Mouse (Mus musculus) CH12.LX (cell line): Measurements from ENCODE around the gene Sesn1.

Source experiments
- CTCF ChIP-seq, 2 experiments: IDR thresholded peaks in 1 of 2; conservative IDR thresholded peaks in 1 of 2; 2 replicates each; pipeline ENCODE4 v1.5.1; 2011 to 2012; ENCODE audit warnings: low read depth in 2 of 2, low read length in 2 of 2, improper control_type of control experiment in 1 of 2, inconsistent platforms in 1 of 2, mild to moderate bottlenecking in 1 of 2, moderate library complexity in 1 of 2
- EP300 ChIP-seq: IDR thresholded peaks from 2 replicates; pipeline ENCODE4 v1.6.1; 2011; ENCODE audit warnings: low read length, improper control_type of control experiment
- HCFC1 ChIP-seq: IDR thresholded peaks from 2 replicates; pipeline ENCODE4 v1.6.1; 2012; ENCODE audit warnings: low read depth, mild to moderate bottlenecking, inconsistent platforms, low read length, improper control_type of control experiment
- MAFK ChIP-seq: IDR thresholded peaks from 2 replicates; pipeline ENCODE4 v1.6.1; 2011; ENCODE audit warnings: low read length, improper control_type of control experiment; ENCODE audit not compliant: insufficient replicate concordance
- MAX ChIP-seq: IDR thresholded peaks from 2 replicates; pipeline ENCODE4 v1.6.1; 2011; ENCODE audit warnings: low read length, improper control_type of control experiment
- MEF2A ChIP-seq: IDR thresholded peaks from 2 replicates; pipeline ENCODE4 v1.6.1; 2014; ENCODE audit warnings: low read depth, mild to moderate bottlenecking, inconsistent platforms, low read length, improper control_type of control experiment, borderline replicate concordance
- MXI1 ChIP-seq: IDR thresholded peaks from 2 replicates; pipeline ENCODE4 v1.6.1; 2011; ENCODE audit warnings: mild to moderate bottlenecking, low read depth, low read length, improper control_type of control experiment
- POLR2A ChIP-seq: IDR thresholded peaks from 2 replicates; pipeline ENCODE4 v1.6.1; 2011; ENCODE audit warnings: low read depth, mild to moderate bottlenecking, improper control_type of control experiment, low read length
- USF1 ChIP-seq: IDR thresholded peaks from 2 replicates; pipeline ENCODE4 v1.6.1; 2014; ENCODE audit warnings: low read depth, mild to moderate bottlenecking, inconsistent platforms, low read length, improper control_type of control experiment

GRCm38 (mm10) chr10:41792375-41792774, 17.4 kb upstream of the Sesn1 start:
- no peak for TF ChIP-seq EP300
- no peak for TF ChIP-seq CTCF (conservative IDR thresholded peaks at IDR 0.05 in 1 of 2, IDR thresholded peaks at IDR 0.05 in 1 of 2; ENCODE audit: low read depth in 2 of 2, low read length in 2 of 2)
- TF ChIP-seq POLR2A = no peak
- no peak for TF ChIP-seq USF1
- no peak for TF ChIP-seq HCFC1
- no peak for TF ChIP-seq MAFK
- TF ChIP-seq MEF2A = no peak
- no peak for TF ChIP-seq MXI1
- no peak for TF ChIP-seq MAX
